Mouse (Mus musculus): ENCODE measurements around the gene Ywhag.

- no peak for TF ChIP-seq CTCF (IDR thresholded peaks at IDR 0.05; ENCODE audit: borderline replicate concordance, extremely low read depth, insufficient read depth, insufficient read length)
- TF ChIP-seq POLR2A (IDR thresholded peaks at IDR 0.05; ENCODE audit: borderline replicate concordance, extremely low read depth, insufficient read depth, insufficient read length, poor library complexity, severe bottlenecking): no peak
Measured at GRCm38 (mm10) chr5:135963280-135963627, 28.8 kb upstream of the Ywhag start.

Measured in brain, embryonic 14.5 days (tissue).